Comparison of ENCODE assay signal across 18 mouse cellular contexts in genomic region chr2:92787925-92788410, GRCm38 (mm10).
DNase-seq lines count a peak whose midpoint lies in the region; ATAC-seq and TF ChIP-seq lines count a peak whose summit lies in the region.
"Had no signal": no experiment of that assay in that cellular context is flagged by ENCODE, and none has a peak within 500 bp of the region (broad histone marks: within the 10 kb centered on the region; RNA-seq: fewer than 3 reads in every experiment).

No protein-coding gene starts in this region.

- H3K27me3 ChIP-seq in midbrain, embryonic 11.5 days (ENCODE audit: control insufficient read depth, insufficient read depth, low read length): no peaks in the 10 kb centered on the region
- H3K27me3 ChIP-seq in midbrain, embryonic 16.5 days (ENCODE audit: control insufficient read depth, insufficient read depth, low read depth, low read length): no peaks in the 10 kb centered on the region
- no peaks in the 10 kb centered on the region for H3K27me3 ChIP-seq in liver, embryonic 12.5 days (replicated peaks)
- no peaks in the 10 kb centered on the region for H3K27me3 ChIP-seq in kidney, adult 2 months (replicated peaks; ENCODE audit: control insufficient read depth, insufficient read depth, low read length)
- H3K27me3 ChIP-seq: embryonic facial prominence, embryonic 13.5 days; heart, embryonic 15.5 days; hindbrain, embryonic 13.5 days had no signal

- no peak overlapping the region for H3K9ac ChIP-seq in midbrain, embryonic 11.5 days (ENCODE audit: low read length)
- no peak overlapping the region for H3K9ac ChIP-seq in midbrain, embryonic 16.5 days (ENCODE audit: low read depth, low read length)
- H3K9ac ChIP-seq in liver, embryonic 12.5 days: no peak overlapping the region
- H3K9ac ChIP-seq: embryonic facial prominence, embryonic 13.5 days; heart, embryonic 15.5 days; hindbrain, embryonic 13.5 days had no signal

- H3K27ac ChIP-seq in midbrain, embryonic 11.5 days (ENCODE audit: low read depth, low read length): no peak overlapping the region
- no peak overlapping the region for H3K27ac ChIP-seq in midbrain, embryonic 16.5 days (ENCODE audit: low read length)
- H3K27ac ChIP-seq in liver, embryonic 12.5 days: no peak overlapping the region
- H3K27ac ChIP-seq in kidney, adult 2 months (ENCODE audit: insufficient read depth, low read depth, low read length): no peak overlapping the region
- H3K27ac ChIP-seq: embryonic facial prominence, embryonic 13.5 days; gastrocnemius, adult 2 months; heart, embryonic 15.5 days; hindbrain, embryonic 13.5 days; hindbrain, postnatal 0 days had no signal

- H3K36me3 ChIP-seq in midbrain, embryonic 11.5 days (ENCODE audit: control insufficient read depth, insufficient read depth, low read length): no peaks in the 10 kb centered on the region
- no peaks in the 10 kb centered on the region for H3K36me3 ChIP-seq in midbrain, embryonic 16.5 days (ENCODE audit: control insufficient read depth, insufficient read depth, low read length)
- no peaks in the 10 kb centered on the region for H3K36me3 ChIP-seq in liver, embryonic 12.5 days
- H3K36me3 ChIP-seq in kidney, adult 2 months (ENCODE audit: control insufficient read depth, insufficient read depth, low read length): no peaks in the 10 kb centered on the region
- H3K36me3 ChIP-seq: embryonic facial prominence, embryonic 13.5 days; heart, embryonic 15.5 days; hindbrain, embryonic 13.5 days had no signal

- no peak for ATAC-seq in midbrain, embryonic 11.5 days (ENCODE audit: low FRiP score)
- ATAC-seq in midbrain, embryonic 16.5 days: no peak
- ATAC-seq in liver, embryonic 12.5 days: no peak
- ATAC-seq: hindbrain, postnatal 0 days had no signal

- no peak overlapping the region for H3K4me3 ChIP-seq in midbrain, embryonic 11.5 days (ENCODE audit: low read depth, low read length)
- no peak overlapping the region for H3K4me3 ChIP-seq in midbrain, embryonic 16.5 days (ENCODE audit: low read depth, low read length)
- no peak overlapping the region for H3K4me3 ChIP-seq in liver, embryonic 12.5 days
- H3K4me3 ChIP-seq in kidney, adult 2 months (ENCODE audit: insufficient read depth, low read depth, low read length): no peak overlapping the region
- H3K4me3 ChIP-seq: embryonic facial prominence, embryonic 13.5 days; gastrocnemius, adult 2 months; heart, embryonic 15.5 days; hindbrain, embryonic 13.5 days had no signal

- H3K9me3 ChIP-seq in midbrain, embryonic 11.5 days (ENCODE audit: control insufficient read depth, low read length): no peaks in the 10 kb centered on the region
- H3K9me3 ChIP-seq in midbrain, embryonic 16.5 days (replicated peaks; ENCODE audit: control insufficient read depth, low read length, poor library complexity, severe bottlenecking): no peaks in the 10 kb centered on the region
- H3K9me3 ChIP-seq in liver, embryonic 12.5 days (replicated peaks): no peaks in the 10 kb centered on the region
- H3K9me3 ChIP-seq: embryonic facial prominence, embryonic 13.5 days; heart, embryonic 15.5 days; hindbrain, embryonic 13.5 days had no signal

- no peak for TF ChIP-seq POLR2A in kidney, adult 2 months (IDR thresholded peaks at IDR 0.05; ENCODE audit: low read depth, low read length)

- 68% methylated on average over 4 of the region's 4 CpGs for WGBS in midbrain, embryonic 11.5 days
- WGBS in midbrain, embryonic 16.5 days: 67% methylated on average over 4 of the region's 4 CpGs
- whole genome bisulfite sequencing in liver, embryonic 12.5 days (ENCODE audit: insufficient replicate concordance): 43% methylated on average over 4 of the region's 4 CpGs
- 74% methylated on average over 4 of the region's 4 CpGs for WGBS in kidney, adult 2 months

- peak; percentile 25 for DNase-seq in cerebellum, adult 9-11 months
- no peak for DNase-seq in cerebellum, postnatal 10 days
- DNase-seq in heart, adult 11 months: peak; percentile 34
- no peak for DNase-seq in heart, adult 9 months (ENCODE audit: low spot score in 2 of 2)
- DNase-seq in midbrain, embryonic 11.5 days (ENCODE audit: low spot score, missing footprints): peak; percentile 1
- no peak for DNase-seq in kidney, adult 2 months
- DNase-seq: adrenal gland, postnatal 10 days; gastrocnemius, adult 2 months; gastrocnemius, postnatal 25 days; heart, postnatal 14 days; kidney, adult 9 months had no signal

- TF ChIP-seq CTCF in kidney, adult 2 months (conservative IDR thresholded peaks at IDR 0.05; ENCODE audit: insufficient read depth, insufficient read length, low read depth, low read length): no peak

- no peak overlapping the region for H3K4me2 ChIP-seq in midbrain, embryonic 11.5 days
- H3K4me2 ChIP-seq in midbrain, embryonic 16.5 days (ENCODE audit: low read length): no peak overlapping the region
- no peak overlapping the region for H3K4me2 ChIP-seq in liver, embryonic 12.5 days
- H3K4me2 ChIP-seq: embryonic facial prominence, embryonic 13.5 days; heart, embryonic 11.5 days; heart, embryonic 15.5 days; hindbrain, embryonic 13.5 days had no signal

- no peaks in the 10 kb centered on the region for H3K4me1 ChIP-seq in midbrain, embryonic 11.5 days (ENCODE audit: control insufficient read depth, insufficient read depth, low read length)
- peaks cover 2% of the 10 kb centered on the region; the same call in 1 of the 2 replicates for H3K4me1 ChIP-seq in midbrain, embryonic 16.5 days (ENCODE audit: control insufficient read depth, insufficient read depth, low read length)
- no peaks in the 10 kb centered on the region for H3K4me1 ChIP-seq in liver, embryonic 12.5 days
- H3K4me1 ChIP-seq in kidney, adult 2 months (ENCODE audit: control insufficient read depth, insufficient read depth, low read length): no peaks in the 10 kb centered on the region
- H3K4me1 ChIP-seq: embryonic facial prominence, embryonic 13.5 days; heart, embryonic 15.5 days; hindbrain, embryonic 13.5 days had no signal

Comparison
In these comparisons a context has a peak if more than half of its experiments do, and no peak if none do; other contexts are left out.
1. DNase-seq: peak in cerebellum, adult 9-11 months (single experiment), heart, adult 11 months (single experiment) and midbrain, embryonic 11.5 days (single experiment); none in cerebellum, postnatal 10 days (0 of 2), heart, adult 9 months (0 of 2) and kidney, adult 2 months (single experiment).